Mouse (Mus musculus) hindbrain, postnatal 0 days (tissue): ENCODE measurements around the gene Klhl31. TPM values are rescaled to one million over a fixed set of nuclear protein-coding genes. Genes with fewer than 3 reads are reported as not detected.

Source experiments
- ATAC-seq: fragments of 200-750 bp; cut with Nextera tagmentation; 2 replicates; pipeline ENCODE4 v1.8.0; 2017; ENCODE audit warnings: mild to moderate bottlenecking, moderate TSS enrichment, moderate library complexity
- DNase-seq: peaks from one replicate; pipeline ENCODE4 v3.0.0-alpha.2; 2015; ENCODE audit warnings: low spot score
- H3K27ac ChIP-seq: fragments of 300-500 bp; sonication (generic); 2 replicates; pipeline ENCODE4 v1.5.1; 2014; ENCODE audit warnings: mild to moderate bottlenecking
- H3K27me3 ChIP-seq: fragments of 300-500 bp; sonication (generic); 2 replicates; pipeline ENCODE4 v1.6.1; 2014; ENCODE audit warnings: low read length, mixed read lengths; ENCODE audit not compliant: insufficient read depth
- H3K36me3 ChIP-seq: fragments of 300-500 bp; sonication (generic); 2 replicates; pipeline ENCODE4 v1.6.1; 2014; ENCODE audit warnings: low read length, mixed read lengths; ENCODE audit not compliant: insufficient read depth
- H3K4me1 ChIP-seq: fragments of 300-500 bp; sonication (generic); 2 replicates; pipeline ENCODE4 v1.6.1; 2014; ENCODE audit warnings: antibody characterized with exemption, low read length, mixed read lengths; ENCODE audit not compliant: insufficient read depth
- H3K4me2 ChIP-seq: fragments of 300-500 bp; sonication (generic); 2 replicates; pipeline ENCODE4 v1.6.1; 2014; ENCODE audit warnings: low read depth, mild to moderate bottlenecking, low read length, moderate library complexity, mixed read lengths
- H3K4me3 ChIP-seq: fragments of 300-500 bp; sonication (generic); 2 replicates; pipeline ENCODE4 v1.5.1; 2014; ENCODE audit warnings: low read length
- H3K9ac ChIP-seq: fragments of 300-500 bp; sonication (generic); replicated peaks from 2 replicates; pipeline ENCODE4 v1.6.1; 2014; ENCODE audit warnings: mild to moderate bottlenecking, low read length, moderate library complexity, mixed read lengths
- H3K9me3 ChIP-seq: fragments of 300-500 bp; sonication (generic); 2 replicates; pipeline ENCODE4 v1.6.1; 2016; ENCODE audit warnings: low read length, mixed read lengths
- CTCF ChIP-seq: IDR thresholded peaks from 2 replicates; pipeline ENCODE4 v1.5.1; 2016; ENCODE audit warnings: antibody characterized with exemption, control low read depth, low read depth
- WGBS: fragments of 180-500 bp; shearing (Covaris S2); extraction: QIAGEN DNeasy Blood & Tissue Kit; methylation state at CpG from one replicate; pipeline ENCODE4 v1.1.7; 2014; 5-methylcytosine and 5-hydroxymethylcytosine counted together
- polyA plus RNA-seq: library from polyadenylated mRNA; unstranded; fragments of >200 nt; fragmentation: Nextera tagmentation; extraction: Ambion mirVana; gene quantifications from 2 replicates; pipeline ENCODE4 v1.2.1, GENCODE M21; 2015
- total RNA-seq: library from RNA; depleted of rRNA; stranded (reverse); fragments of >200 nt; gene quantifications from 2 replicates; pipeline ENCODE4 v1.2.3, GENCODE M21; 2014

Gene Klhl31
- total and polyA plus RNA-seq, 2 experiments from 2014 or later, result 0.05 to 0.20 TPM

DNA sequence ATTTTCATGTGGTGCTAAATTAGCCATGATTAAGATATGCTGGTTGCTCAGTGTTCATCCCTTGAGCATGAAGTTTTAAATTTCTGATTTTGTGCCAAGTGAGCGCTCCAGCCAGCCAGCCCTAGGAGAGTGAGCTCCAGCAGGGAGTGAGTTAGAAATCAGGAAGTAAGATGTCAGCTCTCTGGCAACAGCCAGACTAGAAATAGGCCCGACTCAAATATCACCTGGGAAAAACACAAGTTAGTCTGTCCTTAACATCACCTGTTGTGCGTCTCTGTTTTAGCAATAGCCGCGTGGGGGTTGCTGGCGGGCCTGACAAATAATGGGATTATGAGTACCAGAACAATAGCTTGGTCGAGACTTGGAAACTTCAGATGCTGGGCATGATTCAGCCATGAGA, 56.4 kb downstream of the Klhl31 start:
- H3K36me3 ChIP-seq, result no peaks in the 10 kb centered on the region
- no peak for ATAC-seq
- DNase-seq, result no peak
- no peak overlapping the region for H3K9ac ChIP-seq
- H3K4me1 ChIP-seq, result no peaks in the 10 kb centered on the region
- no peaks in the 10 kb centered on the region for H3K9me3 ChIP-seq
- no peak overlapping the region for H3K27ac ChIP-seq
- TF ChIP-seq CTCF, result no peak
- H3K27me3 ChIP-seq, result no peaks in the 10 kb centered on the region
- 63% methylated on average over 7 of the region's 7 CpGs for WGBS
- H3K4me3 ChIP-seq, result no peak overlapping the region
- H3K4me2 ChIP-seq, result no peak overlapping the region

DNA sequence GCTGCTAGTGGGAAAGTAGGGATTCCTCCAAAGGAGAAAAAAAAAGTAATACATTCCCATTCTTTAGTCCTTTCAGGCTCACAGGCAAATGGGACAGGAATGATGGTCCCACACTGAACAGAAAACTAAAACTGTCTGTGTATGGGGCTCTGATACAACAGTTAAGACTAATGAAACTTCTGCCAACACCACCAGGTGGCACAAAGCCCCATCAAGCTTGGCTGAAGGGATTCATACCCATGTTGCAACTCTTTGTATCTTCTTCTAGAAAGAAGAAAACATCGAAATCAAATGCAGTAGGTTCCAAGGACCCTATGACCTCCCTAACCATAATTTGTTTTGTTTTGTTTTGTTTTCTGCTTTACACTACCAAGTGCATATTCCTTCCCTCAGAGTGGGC, 57.1 kb downstream of the Klhl31 start:
- Histone ChIP-seq H3K27ac (no peak overlapping the region), H3K9ac (no peak overlapping the region), H3K4me2 (no peak overlapping the region), H3K36me3 (no peaks in the 10 kb centered on the region), H3K9me3 (no peaks in the 10 kb centered on the region), H3K27me3 (no peaks in the 10 kb centered on the region), H3K4me3 (no peak overlapping the region), H3K4me1 (no peaks in the 10 kb centered on the region)
- no peak for DNase-seq
- 85% methylated on average over 1 of the region's 1 CpGs for WGBS
- TF ChIP-seq CTCF, result no peak
- ATAC-seq, result no peak

DNA sequence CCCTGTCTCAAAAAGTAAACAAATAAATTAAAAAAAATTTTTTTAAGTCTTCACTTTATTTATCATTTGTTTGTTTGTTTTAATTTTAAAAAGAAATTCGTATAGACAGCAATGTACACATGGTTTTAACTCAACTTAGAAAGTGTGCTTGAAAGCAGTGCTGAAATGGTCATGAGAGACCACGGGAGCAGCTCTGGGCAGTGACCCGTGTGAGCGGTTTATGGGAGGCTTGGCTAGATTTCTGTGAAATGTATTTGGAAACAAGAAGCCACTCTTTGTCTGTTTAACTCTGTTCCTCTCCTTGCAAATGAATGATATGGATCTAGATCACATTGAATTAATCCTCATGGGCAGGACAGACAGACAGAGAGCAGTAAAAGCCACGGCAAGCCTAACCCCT, 59.3 kb downstream of the Klhl31 start:
- H3K27ac ChIP-seq, result no peak overlapping the region
- no peak for TF ChIP-seq CTCF
- DNase-seq (no peak), ATAC-seq (no peak)
- H3K36me3 ChIP-seq, result no peaks in the 10 kb centered on the region
- H3K27me3 ChIP-seq, result no peaks in the 10 kb centered on the region
- no peaks in the 10 kb centered on the region for H3K9me3 ChIP-seq
- H3K4me1 ChIP-seq, result no peaks in the 10 kb centered on the region
- no peak overlapping the region for H3K4me3 ChIP-seq
- H3K9ac ChIP-seq, result no peak overlapping the region
- WGBS, result 79% methylated on average over 5 of the region's 5 CpGs
- H3K4me2 ChIP-seq, result no peak overlapping the region

- H3K4me3 ChIP-seq, result no peak overlapping the region
Measured at GRCm38 (mm10) chr9:77703476-77703875, 67.2 kb downstream of the Klhl31 start.

DNA sequence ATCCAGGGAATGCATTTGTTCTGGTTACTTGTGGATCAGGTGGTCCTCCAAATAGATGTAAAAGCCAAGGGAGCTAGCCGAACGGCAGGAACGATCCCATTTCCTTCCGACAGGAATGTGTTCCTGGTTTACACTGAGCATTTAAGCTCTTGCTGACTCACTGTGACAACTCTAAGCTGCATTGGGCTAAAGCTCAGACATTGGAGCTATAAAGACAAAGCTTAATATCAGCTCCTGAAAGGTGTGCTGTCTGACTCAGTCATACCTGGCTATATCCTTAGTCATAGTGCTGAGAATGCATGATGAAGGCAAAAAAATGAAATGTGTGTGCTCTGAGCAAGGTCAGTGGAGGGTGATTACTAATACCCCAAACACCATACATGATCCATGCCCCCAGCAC, 67.8 kb downstream of the Klhl31 start:
- DNase-seq (no peak), ATAC-seq (no peak)
- H3K27ac ChIP-seq, result no peak overlapping the region
- H3K4me3 ChIP-seq, result no peak overlapping the region
- 75% methylated on average over 4 of the region's 4 CpGs for WGBS
- H3K27me3 ChIP-seq, result no peaks in the 10 kb centered on the region
- H3K36me3 ChIP-seq, result no peaks in the 10 kb centered on the region
- TF ChIP-seq CTCF, result no peak
- no peaks in the 10 kb centered on the region for H3K4me1 ChIP-seq
- no peak overlapping the region for H3K4me2 ChIP-seq
- H3K9me3 ChIP-seq, result no peaks in the 10 kb centered on the region
- H3K9ac ChIP-seq, result no peak overlapping the region

More at GRCm38 (mm10) chr9:77703476-77703875, 67.2 kb downstream of the Klhl31 start:
- Histone ChIP-seq H3K27ac (no peak overlapping the region), H3K9ac (no peak overlapping the region), H3K36me3 (no peaks in the 10 kb centered on the region), H3K9me3 (no peaks in the 10 kb centered on the region), H3K27me3 (no peaks in the 10 kb centered on the region), H3K4me2 (no peak overlapping the region), H3K4me1 (no peaks in the 10 kb centered on the region)
- ATAC-seq (no peak), DNase-seq (no peak)
- WGBS, result 91% methylated on average over 4 of the region's 4 CpGs
- TF ChIP-seq CTCF, result no peak

GRCm38 (mm10) chr9:77706515-77706914, 70.2 kb downstream of the Klhl31 start:
- no peak overlapping the region for H3K27ac ChIP-seq
- no peak overlapping the region for H3K4me2 ChIP-seq
- TF ChIP-seq CTCF, result no peak
- H3K36me3 ChIP-seq, result no peaks in the 10 kb centered on the region
- 89% methylated on average over 6 of the region's 6 CpGs for WGBS
- H3K27me3 ChIP-seq, result no peaks in the 10 kb centered on the region
- H3K4me3 ChIP-seq, result no peak overlapping the region
- no peak overlapping the region for H3K9ac ChIP-seq
- no peaks in the 10 kb centered on the region for H3K9me3 ChIP-seq
- H3K4me1 ChIP-seq, result no peaks in the 10 kb centered on the region
- DNase-seq, result no peak
- ATAC-seq, result no peak

- ATAC-seq, result no peak
- no peaks in the 10 kb centered on the region for H3K27me3 ChIP-seq
- H3K9me3 ChIP-seq, result no peaks in the 10 kb centered on the region
- WGBS, result 84% methylated on average over 9 of the region's 9 CpGs
- H3K4me2 ChIP-seq, result no peak overlapping the region
- H3K36me3 ChIP-seq, result no peaks in the 10 kb centered on the region
- no peak overlapping the region for H3K27ac ChIP-seq
- no peak for TF ChIP-seq CTCF
- no peaks in the 10 kb centered on the region for H3K4me1 ChIP-seq
- no peak for DNase-seq
- H3K4me3 ChIP-seq, result no peak overlapping the region
- no peak overlapping the region for H3K9ac ChIP-seq
Measured at GRCm38 (mm10) chr9:77707433-77708139, 71.3 kb downstream of the Klhl31 start.
